Mouse (Mus musculus): Measurements from ENCODE around the gene Mmp17.

DNA sequence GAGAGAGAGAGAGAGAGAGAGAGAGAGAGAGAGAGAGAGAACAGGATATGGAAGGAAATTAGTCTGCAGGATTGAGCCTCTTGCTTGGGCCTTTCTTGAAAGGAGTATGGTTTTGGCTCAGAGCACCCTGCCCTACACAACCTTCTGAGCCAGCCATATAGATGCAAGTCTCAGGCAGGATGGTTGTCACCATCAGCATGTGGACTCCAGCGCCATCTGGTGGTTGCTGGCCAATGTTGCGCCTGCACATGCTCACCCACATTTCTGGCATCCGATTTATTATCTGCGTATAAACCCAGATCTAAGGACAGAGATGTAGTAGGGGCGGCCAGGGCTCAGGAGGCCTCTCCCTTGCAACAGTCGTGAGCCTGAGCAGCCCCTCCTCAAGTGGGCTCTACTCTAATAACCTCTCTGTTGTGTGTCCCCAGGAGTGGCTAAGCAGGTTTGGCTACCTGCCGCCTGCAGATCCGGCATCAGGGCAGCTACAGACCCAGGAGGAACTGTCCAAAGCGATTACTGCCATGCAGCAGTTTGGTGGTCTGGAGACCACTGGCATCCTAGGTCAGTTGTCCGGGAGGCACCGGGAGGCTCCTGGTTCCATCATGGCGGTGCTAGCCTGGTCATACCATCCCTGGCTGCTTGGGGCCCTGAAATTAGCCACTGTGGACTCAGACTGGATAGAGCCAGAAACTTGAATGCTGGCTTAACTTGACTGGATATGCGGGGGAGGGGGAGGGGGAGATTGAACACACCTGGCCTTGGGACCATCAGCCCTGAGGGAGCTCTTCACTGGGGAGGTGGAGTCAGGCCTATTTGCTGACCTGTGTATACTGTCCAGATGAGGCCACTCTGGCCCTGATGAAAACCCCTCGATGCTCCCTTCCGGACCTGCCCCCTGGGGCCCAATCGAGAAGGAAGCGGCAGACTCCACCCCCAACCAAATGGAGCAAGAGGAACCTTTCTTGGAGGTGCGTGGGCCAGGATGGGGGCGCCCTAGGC, 10.4 kb downstream of the Mmp17 start:
- TF ChIP-seq CTCF (IDR thresholded peaks at IDR 0.05; ENCODE audit: extremely low read depth, insufficient read length, insufficient replicate concordance, low read depth, low read length) (peak; percentile 92), POLR2A (IDR thresholded peaks at IDR 0.05; ENCODE audit: low read depth, low read length) (no peak)

Measured in small intestine, adult 2 months (tissue).